Mouse (Mus musculus): ENCODE data around the gene Kcne1.

DNA sequence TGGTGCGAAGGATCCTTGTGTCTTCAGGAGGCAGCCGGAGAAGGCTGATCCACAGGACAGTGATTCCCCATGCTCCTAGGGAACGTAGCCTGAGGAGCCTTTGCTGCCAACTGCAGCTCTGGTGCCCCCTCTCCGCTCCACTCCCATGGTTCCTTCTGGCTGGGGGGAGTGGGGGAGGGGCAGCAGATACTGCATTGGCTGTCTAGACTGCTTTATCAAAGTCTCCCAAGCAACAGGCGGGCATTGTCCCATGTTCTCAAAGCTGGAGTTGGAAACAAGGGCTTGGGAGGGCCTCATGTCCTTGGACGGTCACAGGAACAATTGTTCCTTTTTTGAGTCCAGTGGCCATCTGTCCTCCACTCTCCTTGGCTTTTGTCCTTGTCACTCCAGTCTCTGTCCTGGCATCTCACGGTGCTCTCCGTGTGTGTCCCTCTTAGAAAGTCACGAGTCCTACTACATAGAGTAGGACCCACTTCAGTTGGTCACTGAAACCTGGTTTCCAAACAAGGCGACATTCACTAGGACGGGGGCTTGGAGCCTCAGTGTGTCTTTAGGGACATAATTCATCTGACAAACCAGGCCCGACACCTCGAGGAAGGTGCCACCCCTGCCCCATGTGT is 12.9 kb downstream of the Kcne1 start:
- TF ChIP-seq MYC (IDR thresholded peaks at IDR 0.05; ENCODE audit: low read depth, low read length): no peak
- TF ChIP-seq ZC3H11A (IDR thresholded peaks at IDR 0.05; ENCODE audit: low read depth, low read length): no peak
